Mouse (Mus musculus) NIH3T3 (cell line): ENCODE data around the gene Psme2.

Source experiments
- DNase-seq: peaks from one replicate; pipeline ENCODE4 v3.0.0-alpha.2; 2012; ENCODE audit warnings: low read depth

The Psme2 gene

DNA sequence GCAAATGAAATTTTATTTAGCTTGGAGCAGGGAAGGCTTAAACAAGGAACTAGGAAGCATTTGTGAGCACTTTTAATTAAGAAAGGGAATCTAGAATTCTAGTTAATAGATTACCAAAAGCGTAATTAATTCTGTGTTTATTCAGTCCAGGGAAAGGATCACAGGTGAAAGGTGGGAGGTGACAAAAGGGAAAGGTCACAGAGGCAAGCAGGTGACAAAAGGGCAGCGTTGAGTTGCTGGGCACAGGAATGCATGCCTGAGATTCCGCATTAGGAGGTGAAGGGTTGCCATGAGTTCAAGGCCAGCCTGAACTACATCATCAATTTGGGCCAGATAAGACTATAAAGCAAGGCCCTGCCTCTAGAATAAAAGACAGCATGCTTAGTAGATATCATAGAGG, 23.4 kb downstream of the Psme2 start:
- DNase-seq, result no peak

DNA sequence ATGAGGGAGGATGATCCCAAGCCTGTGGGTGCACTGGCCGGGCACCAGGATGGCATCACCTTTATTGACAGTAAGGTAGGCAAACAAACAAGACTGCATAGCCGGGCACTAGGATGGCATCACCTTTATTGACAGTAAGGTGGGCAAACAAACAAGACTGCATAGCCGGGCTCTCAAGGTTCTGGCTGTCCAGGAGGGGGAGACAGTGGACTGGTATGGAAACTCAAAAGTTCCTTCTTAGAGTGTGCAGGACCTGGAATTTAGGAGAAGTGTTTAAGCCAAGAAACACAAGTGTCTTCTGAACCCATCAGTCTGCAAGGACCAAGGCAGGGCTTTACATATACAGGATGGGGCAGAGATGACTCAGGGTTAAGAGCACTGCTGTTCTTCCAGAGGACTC, 25.2 kb downstream of the Psme2 start:
- DNase-seq, result peak; percentile 35

DNA sequence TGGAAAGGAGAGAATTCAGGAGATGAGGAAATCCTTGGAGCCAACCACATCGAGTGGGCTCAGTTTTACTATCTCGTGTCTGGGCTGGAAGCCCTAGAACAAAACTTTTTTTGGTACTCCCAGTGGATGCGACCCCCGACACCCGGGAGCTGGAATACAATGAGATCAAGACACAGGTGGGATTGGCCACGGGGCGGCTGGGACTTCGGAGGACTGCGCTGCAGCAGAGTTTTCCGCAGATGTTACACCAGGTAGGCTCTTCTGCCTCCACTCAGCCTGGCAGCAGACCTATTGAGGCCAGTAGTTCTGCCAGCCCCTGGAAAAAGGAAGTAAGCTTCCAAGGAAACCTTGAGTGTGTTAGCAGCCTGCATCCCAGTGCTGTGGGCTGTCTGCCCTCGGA, 27.7 kb downstream of the Psme2 start:
- no peak for DNase-seq

DNA sequence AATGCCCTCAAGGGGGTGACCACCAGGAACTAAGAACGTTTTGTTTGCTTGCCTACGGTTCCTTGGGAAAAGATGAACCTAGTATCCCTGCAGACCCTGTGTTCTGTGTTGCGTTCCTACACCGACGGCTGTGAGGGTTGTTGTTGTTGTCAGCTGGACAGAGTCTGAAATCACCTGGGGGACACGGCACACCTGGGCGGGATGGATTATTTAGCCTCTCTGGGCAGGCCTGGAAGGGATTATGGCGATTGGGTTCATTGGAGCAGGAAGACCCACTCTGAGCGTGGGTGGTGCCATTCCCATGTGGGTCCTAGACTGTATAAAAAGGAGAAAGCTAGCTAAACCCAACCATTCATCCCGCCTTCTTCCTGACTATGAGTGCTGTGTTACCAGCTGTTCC, 29.1 kb downstream of the Psme2 start:
- DNase-seq, result no peak

DNA sequence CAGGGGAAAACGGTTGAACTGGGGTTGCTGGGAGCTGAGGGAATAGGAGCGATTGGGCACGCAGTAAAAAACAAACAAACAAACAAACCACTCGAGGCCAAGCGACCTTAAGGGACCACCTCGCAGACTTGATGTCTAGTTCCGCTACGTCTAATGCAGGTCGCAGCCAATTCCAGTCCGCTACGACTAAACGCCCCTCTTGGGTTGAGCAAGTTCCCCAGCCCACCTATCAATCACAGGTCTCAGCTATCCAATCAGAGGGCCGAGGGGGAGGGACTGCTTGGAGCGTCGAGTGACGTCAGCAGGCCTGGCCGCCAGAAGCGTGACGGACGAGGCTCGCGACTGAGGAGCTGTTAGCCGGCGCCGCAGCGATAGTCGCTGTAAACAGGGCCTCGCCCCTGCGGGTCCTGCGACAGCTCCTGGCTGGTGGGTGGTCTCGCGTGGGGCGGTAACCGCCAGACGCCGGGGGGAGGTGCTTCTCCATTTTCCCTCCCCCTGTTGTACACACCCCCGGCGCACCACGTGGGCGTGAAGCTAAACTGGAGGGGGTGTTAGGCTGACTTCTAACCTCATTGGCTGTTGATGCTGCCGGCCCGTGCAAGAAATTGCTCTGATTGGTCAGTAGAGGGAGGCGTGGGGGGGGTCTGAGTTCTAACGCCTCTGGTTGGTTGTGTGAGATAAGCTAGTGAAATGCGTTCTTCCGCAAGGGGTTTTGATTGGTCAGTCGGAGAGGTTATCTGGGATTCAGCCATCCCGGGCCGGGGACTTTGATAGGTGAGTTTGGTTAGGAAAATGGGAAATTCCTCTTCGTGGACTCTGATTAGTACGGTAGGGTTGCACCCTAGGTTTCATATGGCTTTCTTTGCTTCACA, 30.5 kb downstream of the Psme2 start, which contains the start of gene A730061H03Rik:
Gene A730061H03Rik (minus strand): TSS at position 205 of the 872 bp plus-strand sequence.
- peak; percentile 97 for DNase-seq

DNA sequence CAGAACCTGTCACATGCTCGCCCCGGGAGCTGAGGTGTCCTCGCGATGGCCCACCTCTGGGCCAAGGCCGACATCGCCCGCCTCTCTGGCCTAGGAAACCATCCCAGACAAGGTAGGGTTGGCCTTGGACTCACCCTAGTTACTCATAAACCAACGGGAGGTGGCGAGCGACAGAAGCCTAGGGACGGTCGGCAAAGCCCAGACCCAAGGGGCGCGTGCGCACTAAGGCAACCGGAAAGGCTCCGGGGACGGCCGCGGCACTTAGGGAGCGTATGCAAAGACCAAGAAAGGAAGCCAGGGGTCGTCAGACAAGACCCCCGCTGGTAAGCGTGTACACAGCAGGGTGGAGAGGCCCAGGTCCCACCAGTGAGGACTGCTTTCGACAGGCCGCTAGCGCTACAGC, 31.1 kb downstream of the Psme2 start, which contains the start of gene Dcaf11:
Gene Dcaf11 (plus strand): TSS at position 208 of the 403 bp plus-strand sequence.
- DNase-seq, result peak; percentile 78

DNA sequence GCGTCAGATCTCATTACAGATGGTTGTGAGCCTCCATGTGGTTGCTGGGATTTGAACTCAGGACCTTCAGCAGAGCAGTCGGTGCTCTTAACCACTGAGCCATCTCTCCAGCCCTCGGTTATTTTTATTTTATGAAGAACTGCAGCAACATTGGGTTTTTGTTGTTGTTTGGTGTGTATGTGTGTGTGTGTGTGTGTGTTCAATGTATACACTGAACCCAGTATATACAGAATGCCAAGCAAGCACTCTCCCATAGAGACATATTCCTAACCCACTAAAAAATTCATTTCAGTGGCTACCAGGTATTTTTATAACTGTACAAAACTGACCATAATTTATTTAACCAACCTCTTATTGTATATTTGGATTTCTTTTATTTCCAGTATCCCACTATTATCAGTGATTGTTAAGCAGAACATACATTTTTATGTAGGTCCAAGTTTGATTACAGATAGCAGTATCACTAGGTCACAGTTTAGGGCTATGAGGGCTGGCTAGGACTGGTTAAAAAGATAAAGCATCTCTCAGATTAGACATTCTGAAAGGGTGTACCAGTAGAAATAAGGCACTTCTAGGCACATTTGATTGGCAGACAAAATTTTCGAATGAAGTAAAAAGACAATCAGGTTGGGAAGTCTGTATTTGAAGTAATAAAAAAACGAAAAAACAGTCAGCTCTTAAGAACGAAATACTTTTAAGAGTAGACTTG, 32.0 kb downstream of the Psme2 start:
- DNase-seq, result no peak

DNA sequence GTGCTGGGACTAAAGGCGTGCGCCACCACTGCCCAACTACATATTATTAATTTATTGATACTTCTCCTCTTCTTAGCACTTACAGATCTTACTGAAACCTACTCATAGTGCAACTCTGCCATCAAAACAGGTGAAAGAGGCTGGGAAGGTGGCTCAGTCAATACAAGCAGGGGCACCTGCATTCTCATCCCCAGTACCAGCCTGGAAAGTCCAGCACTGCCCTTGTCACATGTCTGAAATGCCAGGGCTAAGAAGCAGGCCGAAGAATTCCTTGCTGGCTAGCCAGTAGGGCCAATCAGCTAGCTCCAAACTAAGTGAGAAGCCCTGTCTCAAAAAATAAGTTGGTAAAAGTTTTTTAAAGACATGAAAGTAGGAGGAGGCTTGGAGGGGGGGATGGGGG, 33.3 kb downstream of the Psme2 start:
- no peak for DNase-seq

DNA sequence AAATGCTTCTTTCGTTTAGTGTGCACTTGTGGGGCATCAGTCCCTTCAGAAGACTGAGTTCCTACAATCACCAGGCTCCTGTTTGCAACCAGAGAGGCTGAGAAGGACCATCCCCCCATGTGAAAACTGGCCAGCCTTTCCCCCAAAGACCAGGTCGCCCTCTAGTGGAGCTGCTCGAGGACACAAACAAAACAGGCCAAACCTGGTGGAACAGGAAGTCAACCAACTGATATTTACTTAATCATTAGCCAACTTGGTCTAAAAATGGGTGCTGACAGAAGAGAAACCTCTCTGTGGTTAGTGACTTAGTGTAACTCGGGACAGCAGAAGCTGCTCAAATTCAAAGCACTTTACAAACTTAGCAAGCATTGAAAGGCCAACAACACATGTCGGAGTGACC, 33.9 kb downstream of the Psme2 start:
- DNase-seq, result peak; percentile 90

DNA sequence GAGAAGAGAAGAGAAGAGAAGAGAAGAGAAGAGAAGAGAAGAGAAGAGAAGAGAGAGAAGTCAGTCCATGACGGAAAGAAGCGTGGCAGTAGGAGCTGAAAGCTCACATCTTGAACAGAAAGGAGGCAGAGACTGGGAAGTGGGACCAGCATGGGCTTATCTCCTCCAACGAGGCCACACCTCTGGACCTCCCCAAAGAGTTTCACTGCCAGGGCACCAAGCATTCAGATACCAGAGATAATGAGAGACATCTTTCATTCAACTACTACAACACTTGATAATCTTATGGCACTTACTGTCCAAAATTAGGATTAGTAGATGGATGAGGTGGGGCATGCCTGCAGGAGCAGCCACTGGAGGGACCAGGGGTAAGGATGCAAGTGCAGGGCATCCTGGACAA, 35.1 kb downstream of the Psme2 start:
- DNase-seq, result no peak

DNA sequence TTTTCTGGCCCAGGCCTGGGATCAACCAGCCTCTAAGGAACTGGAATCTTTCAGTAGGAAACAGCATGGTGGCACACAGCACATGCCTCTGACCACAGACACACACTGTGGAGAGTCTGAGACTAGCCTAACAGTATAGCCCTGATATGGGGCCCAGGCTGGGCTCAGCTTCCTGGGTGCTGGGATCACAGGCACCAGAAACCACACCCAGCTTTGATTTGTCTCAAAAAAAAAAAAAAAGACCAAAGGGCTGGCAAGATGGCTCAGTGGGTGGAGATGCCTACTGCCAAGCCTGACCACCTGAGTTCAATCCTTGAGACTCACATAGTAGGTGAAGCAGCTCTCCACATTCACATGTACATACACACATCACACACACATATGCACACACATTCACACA, 36.3 kb downstream of the Psme2 start:
- no peak for DNase-seq

DNA sequence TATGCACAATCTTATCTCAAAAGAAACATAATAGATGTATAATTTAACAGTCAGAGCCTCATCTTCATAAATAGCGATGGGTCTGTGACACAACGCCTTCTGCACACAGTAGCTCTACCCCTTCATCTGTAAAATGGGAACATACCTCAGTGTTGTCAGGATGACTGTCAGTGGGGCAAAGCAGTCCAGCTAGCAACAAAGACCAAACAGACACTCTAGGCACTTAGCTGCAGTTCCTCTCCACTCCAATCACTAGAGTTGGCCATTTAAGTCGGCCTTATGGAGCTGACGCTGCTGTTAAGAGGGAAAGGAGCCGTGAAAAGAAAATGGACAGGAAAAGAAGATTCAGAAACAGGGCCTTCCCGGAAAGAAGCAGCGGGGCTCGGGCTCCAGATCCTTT, 39.1 kb downstream of the Psme2 start:
- DNase-seq, result no peak

DNA sequence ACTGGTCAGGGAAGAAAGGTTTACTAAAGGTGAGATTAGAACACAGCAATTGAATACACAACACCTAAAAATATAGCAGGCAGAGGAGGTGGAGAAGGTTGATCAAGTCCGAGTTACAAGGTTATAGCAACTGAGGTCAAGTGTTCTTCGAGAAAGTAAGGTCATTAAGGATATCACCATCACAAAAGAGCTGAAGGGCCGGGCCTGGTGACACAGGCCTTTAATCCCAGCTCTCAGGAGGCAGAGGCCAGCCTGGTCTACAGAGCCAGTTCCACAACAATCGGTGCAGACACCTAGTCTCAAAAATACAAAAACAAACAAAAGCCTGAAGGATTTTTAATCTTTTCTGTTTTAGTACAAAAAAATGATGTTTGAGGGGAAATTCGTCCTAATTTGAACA, 39.6 kb downstream of the Psme2 start:
- no peak for DNase-seq

DNA sequence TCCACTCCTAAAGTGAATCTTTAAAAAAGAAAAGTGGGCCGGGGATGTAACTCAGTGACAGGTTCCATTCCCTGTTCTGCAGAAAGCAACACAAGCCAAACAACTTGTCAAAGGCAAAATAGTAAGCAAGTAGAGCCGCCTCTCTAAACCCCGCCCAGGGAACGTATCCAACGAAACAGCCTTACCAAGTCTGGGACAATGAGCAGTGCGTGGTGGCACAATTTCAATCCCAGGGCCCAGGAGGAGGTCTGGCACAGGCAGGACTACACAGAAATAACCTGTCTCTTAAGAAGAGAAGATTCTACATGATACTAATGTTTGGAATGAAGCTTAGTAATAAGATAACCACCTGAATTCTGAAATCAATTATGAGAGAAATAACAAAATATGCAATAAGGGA, 40.7 kb downstream of the Psme2 start:
- DNase-seq, result no peak

DNA sequence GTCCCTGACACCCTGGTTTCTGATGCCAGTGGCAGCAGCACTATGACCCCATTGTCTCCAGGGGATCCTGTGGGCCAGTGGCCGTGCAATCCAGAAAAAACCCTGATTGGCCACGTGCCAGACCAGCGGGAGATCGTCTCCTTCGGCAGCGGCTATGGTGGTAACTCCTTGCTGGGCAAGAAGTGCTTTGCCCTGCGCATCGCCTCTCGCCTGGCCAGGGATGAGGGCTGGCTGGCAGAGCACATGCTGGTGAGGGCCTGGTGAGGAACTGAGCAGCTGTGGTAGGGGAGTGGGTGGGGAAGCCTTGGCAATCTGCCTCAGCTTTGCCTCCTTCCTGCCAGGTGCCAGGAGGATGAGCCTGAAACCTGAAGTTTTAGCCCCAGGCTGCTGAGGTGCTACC, 46.6 kb downstream of the Psme2 start:
- no peak for DNase-seq

DNA sequence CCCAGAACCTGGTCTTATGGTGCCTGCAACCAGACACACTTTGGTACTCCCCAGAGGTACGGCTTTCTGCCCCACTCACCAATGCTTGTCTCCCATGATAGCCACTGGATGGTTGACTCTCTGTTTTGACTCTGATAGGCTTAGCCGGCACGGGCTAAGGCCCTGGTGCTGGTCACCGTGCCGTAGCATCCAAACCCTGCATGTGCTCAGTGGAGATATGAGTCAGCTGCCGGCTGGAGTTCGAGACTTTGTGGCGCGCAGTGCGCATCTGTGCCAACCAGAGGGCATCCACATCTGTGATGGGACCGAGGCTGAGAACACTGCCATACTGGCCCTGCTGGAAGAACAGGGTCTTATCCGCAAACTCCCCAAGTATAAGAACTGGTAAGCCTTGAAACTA, 48.6 kb downstream of the Psme2 start:
- no peak for DNase-seq

DNA sequence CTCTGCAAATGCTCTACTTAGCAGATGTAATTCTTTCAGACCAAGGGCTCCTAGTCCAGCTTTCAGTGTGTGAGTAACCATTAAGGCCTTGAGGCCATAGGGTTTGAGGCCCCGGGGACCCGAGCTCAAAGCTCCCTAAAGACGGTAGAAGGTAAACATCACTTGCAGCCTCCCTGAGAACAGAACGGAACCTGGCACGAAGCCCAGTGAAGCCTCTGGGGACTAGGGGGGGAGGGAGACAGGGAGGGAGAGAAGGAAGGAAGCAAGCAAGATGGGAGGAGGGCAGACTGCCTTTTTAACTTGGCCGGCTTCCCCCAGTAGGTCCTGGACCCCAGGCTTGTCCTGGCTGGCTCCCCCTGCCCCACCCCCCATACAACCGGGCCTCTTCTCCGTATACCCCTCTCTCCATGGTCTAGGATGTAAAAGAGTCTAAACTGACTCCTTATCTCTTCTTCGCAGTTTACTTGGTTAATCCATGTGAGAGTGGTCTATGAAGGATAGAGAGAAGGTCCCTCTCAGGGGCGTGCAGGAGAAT, 50.1 kb downstream of the Psme2 start:
- DNase-seq, result peak; percentile 92

DNA sequence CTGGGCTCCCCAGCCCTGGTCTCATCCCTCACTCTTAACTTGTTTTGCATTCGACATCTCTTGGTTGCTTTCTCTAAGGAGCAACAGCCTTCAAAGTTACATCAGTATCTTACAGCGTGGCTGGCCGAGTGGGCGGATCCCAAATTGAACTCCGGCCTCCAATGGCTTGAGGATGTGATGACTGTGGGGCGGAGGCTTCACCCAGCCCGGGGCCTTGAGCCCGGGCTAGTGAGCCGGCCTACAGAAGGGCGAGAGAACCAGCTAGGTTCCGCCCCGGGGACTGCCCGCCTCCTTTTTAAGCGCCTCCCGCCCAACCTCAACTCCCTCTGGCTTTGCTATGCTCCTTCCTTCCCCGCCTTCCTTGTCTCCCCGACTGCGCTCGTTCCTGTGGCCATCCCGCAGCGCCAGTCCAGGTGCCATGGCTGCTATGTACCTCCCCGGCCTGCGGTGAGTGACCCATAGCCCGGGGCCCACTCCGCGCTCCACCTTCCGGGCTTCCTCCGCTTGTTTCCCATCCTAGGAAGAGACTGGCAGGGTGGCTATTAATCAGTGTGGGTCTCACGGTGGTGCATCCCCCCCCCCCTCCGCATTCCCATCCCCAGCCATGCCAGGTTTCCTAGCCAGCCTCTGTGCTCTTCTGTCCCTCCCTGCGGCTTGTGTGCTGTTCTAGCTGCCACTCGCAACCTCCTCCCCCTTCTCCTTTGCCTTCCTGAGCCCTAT, 50.7 kb downstream of the Psme2 start, which contains the start of gene Pck2:
Gene Pck2 (plus strand): TSS at position 200 of the 720 bp plus-strand sequence.
- DNase-seq, result peak; percentile 95
